Mouse (Mus musculus): ENCODE data around the gene Chrng. TPM values are rescaled to one million over a fixed set of nuclear protein-coding genes. Genes with fewer than 3 reads are reported as not detected.

The Chrng gene
- total and polyA plus RNA-seq, 3 experiments: 0.16 TPM; not detected in 2

DNA sequence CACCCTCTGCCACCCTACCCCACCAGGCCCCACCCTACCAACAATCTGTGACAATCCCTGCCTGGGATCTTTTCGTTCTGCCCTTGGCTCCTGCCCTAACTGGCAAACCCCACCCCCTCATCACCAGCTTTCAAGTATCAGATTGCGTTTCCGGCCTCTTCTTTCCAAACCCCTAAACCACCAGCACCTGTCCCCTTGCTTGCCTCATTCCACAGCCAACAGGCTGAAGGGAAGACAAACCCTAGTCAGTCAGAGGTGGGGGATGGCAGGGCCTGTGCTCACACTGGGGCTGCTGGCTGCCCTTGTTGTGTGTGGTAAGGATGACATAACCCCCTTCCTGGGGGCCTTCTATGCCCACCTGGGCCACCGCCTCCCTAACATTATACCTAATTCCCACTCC is 14.0 kb upstream of the Chrng start, which contains the start of gene Chrnd:
Chrnd (plus strand) TSS at position 179 of the 400 bp plus-strand sequence.
- Histone ChIP-seq H3K4me3 (ENCODE audit: low read depth, low read length) (no peak within 1 kb of the TSS), H3K9me3 (replicated peaks) (no peaks in the 10 kb centered on the region), H3K27me3 (ENCODE audit: insufficient read depth, low read length) (peaks cover 57% of the 10 kb centered on the region), H3K4me1 (ENCODE audit: insufficient read depth, low read depth, low read length) (peaks cover 5% of the 10 kb centered on the region; the same call in 1 of the 2 replicates), H3K36me3 (replicated peaks) (no peaks in the 10 kb centered on the region)
- no peak for TF ChIP-seq TAL1 (conservative IDR thresholded peaks at IDR 0.05; ENCODE audit: low read depth, low read length)
- no peak for TF ChIP-seq POLR2AphosphoS5 (IDR thresholded peaks at IDR 0.05; ENCODE audit: insufficient replicate concordance, low read depth, low read length)
- no peak for TF ChIP-seq GATA2 (IDR thresholded peaks at IDR 0.05; ENCODE audit: borderline replicate concordance, low read depth, low read length)
- TF ChIP-seq CTCF (IDR thresholded peaks at IDR 0.05; ENCODE audit: low read depth, low read length): no peak
- TF ChIP-seq GATA1 (IDR thresholded peaks at IDR 0.05; ENCODE audit: borderline replicate concordance, low read length): no peak
- DNase-seq (ENCODE audit: low spot score) (no peak), ATAC-seq (ENCODE audit: extremely low read depth, insufficient number of reproducible peaks, low FRiP score, poor library complexity, severe bottlenecking) (no peak)

DNA sequence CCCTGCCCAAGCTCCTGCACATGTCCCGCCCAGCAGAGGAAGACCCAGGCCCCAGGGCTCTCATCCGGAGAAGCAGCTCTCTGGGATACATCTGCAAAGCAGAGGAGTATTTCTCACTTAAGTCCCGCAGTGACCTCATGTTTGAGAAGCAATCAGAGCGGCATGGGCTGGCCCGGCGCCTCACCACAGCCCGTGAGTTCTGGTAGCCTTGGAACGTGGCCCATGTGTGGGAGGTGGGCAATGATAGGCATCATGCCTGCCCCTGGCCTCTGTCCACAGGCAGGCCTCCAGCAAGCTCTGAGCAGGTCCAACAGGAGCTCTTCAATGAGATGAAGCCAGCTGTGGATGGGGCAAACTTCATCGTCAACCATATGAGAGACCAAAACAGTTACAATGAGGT is 7.2 kb upstream of the Chrng start:
- TF ChIP-seq POLR2AphosphoS5 (IDR thresholded peaks at IDR 0.05; ENCODE audit: insufficient replicate concordance, low read depth, low read length) (no peak), TAL1 (conservative IDR thresholded peaks at IDR 0.05; ENCODE audit: low read depth, low read length) (no peak), CTCF (IDR thresholded peaks at IDR 0.05; ENCODE audit: low read depth, low read length) (no peak), GATA2 (IDR thresholded peaks at IDR 0.05; ENCODE audit: borderline replicate concordance, low read depth, low read length) (no peak), GATA1 (IDR thresholded peaks at IDR 0.05; ENCODE audit: borderline replicate concordance, low read length) (no peak)
- no peak for ATAC-seq (ENCODE audit: extremely low read depth, insufficient number of reproducible peaks, low FRiP score, poor library complexity, severe bottlenecking)

DNA sequence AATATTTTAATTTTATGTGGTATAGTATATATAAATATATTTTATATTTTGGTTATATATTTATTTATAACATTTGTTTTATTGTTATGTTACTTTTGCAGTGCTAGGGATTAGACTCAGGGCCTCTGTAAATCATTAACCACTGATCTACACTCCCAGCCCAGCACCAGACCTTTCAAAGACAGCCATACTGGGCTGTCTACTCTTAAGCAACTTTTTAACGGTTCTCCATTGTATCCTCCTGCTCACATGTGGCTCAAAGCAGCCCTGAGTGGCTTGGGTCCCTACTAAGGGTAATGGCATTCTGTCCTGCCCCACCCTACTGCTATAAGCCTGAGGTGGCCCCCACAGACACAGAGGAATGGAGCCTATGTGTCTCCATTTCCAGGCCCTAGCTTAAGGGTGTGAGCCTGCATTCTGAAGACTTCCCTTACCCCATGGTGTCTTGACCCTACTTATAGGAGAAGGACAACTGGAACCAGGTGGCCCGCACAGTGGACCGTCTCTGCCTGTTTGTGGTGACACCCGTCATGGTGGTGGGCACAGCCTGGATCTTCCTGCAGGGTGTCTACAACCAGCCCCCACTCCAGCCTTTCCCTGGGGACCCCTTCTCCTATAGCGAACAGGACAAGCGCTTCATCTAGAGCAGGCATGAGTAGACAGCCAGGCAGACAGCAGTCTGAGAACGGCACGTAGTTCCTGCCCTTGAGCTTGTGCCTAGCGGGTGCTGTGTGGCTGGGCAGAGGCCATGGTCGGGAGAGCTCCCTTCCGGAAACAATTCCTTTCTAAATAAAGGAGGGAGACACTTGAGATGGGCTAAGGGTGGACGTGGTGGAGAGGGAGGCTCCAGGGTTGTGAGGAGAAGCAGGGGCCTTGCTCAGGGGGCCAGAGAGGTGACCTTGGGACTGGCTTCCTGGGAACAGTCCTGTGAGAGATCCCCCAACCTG is 6.1 kb upstream of the Chrng start:
- Histone ChIP-seq H3K9me3 (replicated peaks) (no peaks in the 10 kb centered on the region), H3K4me3 (ENCODE audit: low read depth, low read length) (no peak overlapping the region), H3K4me1 (ENCODE audit: insufficient read depth, low read depth, low read length) (no peaks in the 10 kb centered on the region), H3K27me3 (ENCODE audit: insufficient read depth, low read length) (peaks cover 30% of the 10 kb centered on the region; the same call in 1 of the 2 replicates), H3K36me3 (replicated peaks) (no peaks in the 10 kb centered on the region)
- TF ChIP-seq GATA1 (IDR thresholded peaks at IDR 0.05; ENCODE audit: borderline replicate concordance, low read length): no peak
- DNase-seq (ENCODE audit: low spot score) (no peak), ATAC-seq (ENCODE audit: extremely low read depth, insufficient number of reproducible peaks, low FRiP score, poor library complexity, severe bottlenecking) (no peak)

More for the DNA sequence above, 7.2 kb upstream of the Chrng start:
- no peaks in the 10 kb centered on the region for H3K9me3 ChIP-seq (replicated peaks)
- peaks cover 37% of the 10 kb centered on the region for H3K27me3 ChIP-seq (ENCODE audit: insufficient read depth, low read length)
- H3K36me3 ChIP-seq (replicated peaks): no peaks in the 10 kb centered on the region
- no peaks in the 10 kb centered on the region for H3K4me1 ChIP-seq (ENCODE audit: insufficient read depth, low read depth, low read length)
- DNase-seq (ENCODE audit: low spot score): no peak
- no peak overlapping the region for H3K4me3 ChIP-seq (ENCODE audit: low read depth, low read length)

DNA sequence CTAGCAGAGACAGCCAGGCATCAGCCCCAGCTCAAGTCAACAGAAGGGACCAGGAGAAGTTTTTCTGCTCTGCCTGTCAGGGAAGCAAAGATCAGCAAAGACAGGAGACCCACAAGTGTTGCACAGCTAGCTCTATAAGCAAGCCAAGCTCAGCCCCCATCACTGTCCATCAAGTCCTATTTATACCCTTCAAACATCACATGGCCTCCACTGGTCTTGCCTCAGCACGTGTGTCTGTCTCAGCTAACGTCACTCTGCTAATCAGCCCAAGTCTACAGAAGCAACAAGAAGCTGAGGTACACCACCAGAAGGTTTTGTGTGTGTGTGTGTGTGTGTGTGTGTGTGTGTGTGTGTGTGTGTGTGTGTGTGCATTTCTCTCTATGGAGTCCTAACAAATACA is 3.6 kb upstream of the Chrng start:
- Histone ChIP-seq H3K4me1 (ENCODE audit: insufficient read depth, low read depth, low read length) (no peaks in the 10 kb centered on the region), H3K9me3 (replicated peaks) (no peaks in the 10 kb centered on the region), H3K36me3 (replicated peaks) (no peaks in the 10 kb centered on the region), H3K4me3 (ENCODE audit: low read depth, low read length) (no peak overlapping the region), H3K27me3 (ENCODE audit: insufficient read depth, low read length) (peaks cover 37% of the 10 kb centered on the region)
- DNase-seq (ENCODE audit: low spot score) (no peak), ATAC-seq (ENCODE audit: extremely low read depth, insufficient number of reproducible peaks, low FRiP score, poor library complexity, severe bottlenecking) (no peak)
- no peak for TF ChIP-seq POLR2AphosphoS5 (IDR thresholded peaks at IDR 0.05; ENCODE audit: insufficient replicate concordance, low read depth, low read length)
- TF ChIP-seq CTCF (IDR thresholded peaks at IDR 0.05; ENCODE audit: low read depth, low read length): no peak
- TF ChIP-seq GATA1 (IDR thresholded peaks at IDR 0.05; ENCODE audit: borderline replicate concordance, low read length): no peak
- TF ChIP-seq TAL1 (conservative IDR thresholded peaks at IDR 0.05; ENCODE audit: low read depth, low read length): no peak

DNA sequence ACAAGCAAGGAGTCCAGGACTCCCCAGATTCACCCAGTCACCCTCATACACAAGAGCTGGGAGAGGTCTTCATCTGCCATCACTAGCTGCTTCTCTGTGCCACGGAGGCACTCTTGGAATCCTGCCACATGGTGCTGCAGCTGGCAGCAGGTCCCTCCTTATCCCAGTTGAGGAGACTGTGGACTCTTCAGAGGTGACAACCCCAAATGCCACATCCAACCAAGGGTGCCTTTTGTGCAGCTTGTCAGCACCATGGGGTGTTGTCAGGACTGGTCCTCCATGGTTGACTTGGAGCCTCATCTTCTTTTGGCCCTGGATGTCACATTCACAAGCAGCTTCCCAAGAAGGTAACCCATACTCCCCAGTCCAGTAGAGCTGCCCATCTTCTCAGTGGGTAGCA is 2.6 kb upstream of the Chrng start:
- TF ChIP-seq GATA1 (IDR thresholded peaks at IDR 0.05; ENCODE audit: borderline replicate concordance, low read length) (no peak), POLR2AphosphoS5 (IDR thresholded peaks at IDR 0.05; ENCODE audit: insufficient replicate concordance, low read depth, low read length) (no peak), CTCF (IDR thresholded peaks at IDR 0.05; ENCODE audit: low read depth, low read length) (no peak), GATA2 (IDR thresholded peaks at IDR 0.05; ENCODE audit: borderline replicate concordance, low read depth, low read length) (no peak), TAL1 (conservative IDR thresholded peaks at IDR 0.05; ENCODE audit: low read depth, low read length) (no peak)
- Histone ChIP-seq H3K9me3 (replicated peaks) (no peaks in the 10 kb centered on the region), H3K36me3 (replicated peaks) (no peaks in the 10 kb centered on the region), H3K4me1 (ENCODE audit: insufficient read depth, low read depth, low read length) (no peaks in the 10 kb centered on the region), H3K4me3 (ENCODE audit: low read depth, low read length) (no peak overlapping the region), H3K27me3 (ENCODE audit: insufficient read depth, low read length) (peaks cover 46% of the 10 kb centered on the region)
- no peak for ATAC-seq (ENCODE audit: extremely low read depth, insufficient number of reproducible peaks, low FRiP score, poor library complexity, severe bottlenecking)
- no peak for DNase-seq (ENCODE audit: low spot score)

DNA sequence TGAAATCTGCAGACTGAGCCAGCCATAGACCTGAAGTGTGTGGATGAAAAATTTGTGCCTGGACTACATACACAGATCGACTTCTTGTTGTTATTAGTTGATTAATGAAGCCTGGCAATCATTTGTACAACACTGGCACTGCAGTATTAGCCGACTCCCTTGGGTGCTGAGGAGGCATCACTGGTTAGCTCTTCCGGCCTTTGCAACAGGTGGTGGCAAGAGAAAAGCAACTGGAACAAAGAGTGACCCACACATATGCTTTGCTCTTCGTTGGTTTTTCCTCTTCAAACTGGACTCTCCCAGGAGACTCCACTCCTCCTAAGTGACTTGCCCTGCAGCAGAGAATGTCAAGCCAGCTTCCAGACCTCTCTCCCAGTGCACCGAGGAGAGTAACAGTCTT is 678 bp upstream of the Chrng start:
- ATAC-seq (ENCODE audit: extremely low read depth, insufficient number of reproducible peaks, low FRiP score, poor library complexity, severe bottlenecking) (no peak), DNase-seq (ENCODE audit: low spot score) (no peak)
- Histone ChIP-seq H3K9me3 (replicated peaks) (no peaks in the 10 kb centered on the region), H3K36me3 (replicated peaks) (no peaks in the 10 kb centered on the region), H3K4me1 (ENCODE audit: insufficient read depth, low read depth, low read length) (peaks cover 3% of the 10 kb centered on the region; the same call in 1 of the 2 replicates), H3K27me3 (ENCODE audit: insufficient read depth, low read length) (peaks cover 48% of the 10 kb centered on the region), H3K4me3 (ENCODE audit: low read depth, low read length) (no peak overlapping the region)
- TF ChIP-seq GATA2 (IDR thresholded peaks at IDR 0.05; ENCODE audit: borderline replicate concordance, low read depth, low read length) (no peak), POLR2AphosphoS5 (IDR thresholded peaks at IDR 0.05; ENCODE audit: insufficient replicate concordance, low read depth, low read length) (no peak), GATA1 (IDR thresholded peaks at IDR 0.05; ENCODE audit: borderline replicate concordance, low read length) (no peak), CTCF (IDR thresholded peaks at IDR 0.05; ENCODE audit: low read depth, low read length) (no peak), TAL1 (conservative IDR thresholded peaks at IDR 0.05; ENCODE audit: low read depth, low read length) (no peak)
